Mouse (Mus musculus) thymus, postnatal 25 days (tissue): Measurements from ENCODE around the gene Atp6v0b.

Source experiments
- DNase-seq: peaks from one replicate; pipeline ENCODE4 v3.0.0; 2022

Atp6v0b gene

GRCm38 (mm10) chr4:117869317-117869716 lies 17.8 kb downstream of the Atp6v0b start:
- no peak for DNase-seq

DNA sequence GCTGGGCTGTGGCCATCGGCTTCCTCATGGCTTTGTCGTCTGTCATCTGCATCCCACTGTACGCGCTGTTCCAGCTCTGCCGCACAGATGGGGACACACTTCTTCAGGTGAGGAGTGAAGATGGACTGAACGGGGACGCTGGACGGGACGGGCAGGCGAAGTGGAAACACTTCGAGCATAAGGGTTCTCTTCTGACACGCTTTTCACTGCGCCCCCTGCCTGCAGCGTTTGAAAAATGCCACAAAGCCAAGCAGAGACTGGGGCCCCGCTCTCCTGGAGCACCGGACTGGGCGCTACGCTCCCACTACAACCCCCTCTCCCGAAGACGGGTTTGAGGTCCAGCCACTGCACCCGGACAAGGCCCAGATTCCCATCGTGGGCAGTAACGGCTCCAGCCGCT lies 19.3 kb downstream of the Atp6v0b start:
- DNase-seq: peak; percentile 66

DNA sequence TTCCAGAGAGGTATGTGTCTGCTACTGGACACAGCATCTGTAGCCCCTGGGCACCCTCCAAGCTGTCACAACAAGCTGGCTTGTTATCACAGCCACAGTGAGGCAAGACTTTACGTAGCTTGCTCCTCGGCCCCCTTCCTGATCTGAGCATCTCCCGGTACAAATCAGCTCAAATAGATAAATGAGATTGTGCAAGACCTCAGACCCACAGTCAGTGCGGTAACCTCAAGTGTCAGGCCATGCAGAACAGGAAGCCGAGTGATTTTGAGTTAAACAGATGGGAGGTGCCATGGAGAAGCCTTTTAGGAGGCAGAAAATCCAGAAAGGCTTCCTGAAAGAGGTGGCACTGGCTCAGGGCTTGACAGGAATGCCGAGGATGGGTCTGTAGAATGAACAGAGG lies 20.1 kb downstream of the Atp6v0b start:
- no peak for DNase-seq

- no peak for DNase-seq
These were observed 21.1 kb downstream of the Atp6v0b start for GRCm38 (mm10) chr4:117866083-117866482.

DNA sequence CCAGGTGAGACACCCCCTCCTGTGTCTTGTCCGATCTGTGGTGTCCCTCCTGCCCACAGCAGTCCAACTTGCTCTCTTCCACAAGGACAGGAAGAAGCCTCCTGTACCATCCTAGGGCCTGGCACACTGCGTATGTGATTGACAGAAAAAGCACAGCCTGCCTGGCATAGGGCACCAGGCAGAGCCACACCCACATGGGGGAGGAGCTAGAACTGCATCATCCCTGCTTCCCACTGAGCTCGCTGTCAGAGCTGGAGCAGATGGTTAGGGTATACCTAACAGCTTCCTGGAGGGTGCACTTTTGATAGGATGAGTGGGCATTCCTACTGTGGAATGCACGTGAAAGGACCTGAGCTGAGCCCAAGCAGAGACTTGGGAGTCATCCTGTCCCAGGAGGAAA lies 24.3 kb downstream of the Atp6v0b start:
- DNase-seq: no peak

DNA sequence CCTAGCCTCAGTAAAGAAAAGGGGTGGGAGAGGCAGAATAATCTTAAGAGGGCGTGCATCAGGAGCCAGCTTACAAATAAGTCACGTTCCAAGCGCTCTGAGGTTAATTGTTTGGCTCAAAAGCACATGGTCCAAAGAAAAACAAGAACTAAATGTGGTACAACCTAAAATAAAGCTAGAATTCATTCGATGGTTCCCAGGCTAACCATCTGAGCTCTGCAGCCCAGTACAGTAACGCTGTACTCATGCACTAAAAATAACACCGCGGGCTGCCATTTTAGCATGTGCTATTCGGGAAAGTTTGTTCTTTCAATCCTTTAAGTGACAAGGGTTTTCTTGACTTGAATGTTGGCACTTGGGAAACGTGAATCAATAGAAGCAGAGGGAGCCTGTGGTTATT lies 26.6 kb downstream of the Atp6v0b start:
- DNase-seq: no peak

DNA sequence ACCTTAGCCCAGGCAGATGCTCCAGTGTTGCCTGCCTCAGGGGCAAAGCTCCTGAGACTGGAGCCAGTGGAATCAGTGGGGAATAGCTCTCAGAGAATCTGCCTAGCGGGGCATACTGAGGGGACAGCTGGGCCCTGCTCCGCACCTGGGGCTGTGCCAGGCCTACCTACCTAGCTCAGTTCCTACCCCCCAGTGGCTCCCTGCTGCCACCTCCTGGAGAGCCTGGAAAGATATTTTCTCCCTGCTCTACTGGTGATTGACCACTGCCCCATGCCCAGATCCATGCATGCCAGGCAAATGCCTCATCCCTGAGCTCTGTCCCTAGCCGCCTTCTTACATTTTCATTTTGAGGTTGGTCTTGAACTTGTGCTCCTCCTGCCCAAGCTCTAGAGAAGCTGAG lies 28.3 kb downstream of the Atp6v0b start:
- peak; percentile 61 for DNase-seq

DNA sequence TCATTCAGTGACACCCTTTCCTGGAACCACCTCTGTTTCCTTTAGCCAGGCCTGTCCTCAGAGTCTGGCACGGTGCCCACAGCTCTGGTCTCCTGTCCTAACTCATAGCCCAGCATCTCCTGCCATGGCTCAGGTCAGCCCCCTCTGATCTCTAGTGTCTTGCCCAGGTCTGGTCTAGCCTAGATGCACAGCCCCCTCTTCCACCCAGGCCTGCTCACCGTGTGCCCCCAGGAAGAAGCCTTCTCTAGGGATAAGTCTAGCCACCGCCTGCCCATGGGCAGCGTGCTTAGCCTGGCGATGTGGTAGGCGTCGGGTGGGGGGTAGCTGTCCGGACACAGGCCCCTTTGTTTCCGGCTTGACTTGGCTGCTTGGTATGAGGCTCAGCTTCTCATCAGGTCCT lies 32.0 kb downstream of the Atp6v0b start:
- no peak for DNase-seq

DNA sequence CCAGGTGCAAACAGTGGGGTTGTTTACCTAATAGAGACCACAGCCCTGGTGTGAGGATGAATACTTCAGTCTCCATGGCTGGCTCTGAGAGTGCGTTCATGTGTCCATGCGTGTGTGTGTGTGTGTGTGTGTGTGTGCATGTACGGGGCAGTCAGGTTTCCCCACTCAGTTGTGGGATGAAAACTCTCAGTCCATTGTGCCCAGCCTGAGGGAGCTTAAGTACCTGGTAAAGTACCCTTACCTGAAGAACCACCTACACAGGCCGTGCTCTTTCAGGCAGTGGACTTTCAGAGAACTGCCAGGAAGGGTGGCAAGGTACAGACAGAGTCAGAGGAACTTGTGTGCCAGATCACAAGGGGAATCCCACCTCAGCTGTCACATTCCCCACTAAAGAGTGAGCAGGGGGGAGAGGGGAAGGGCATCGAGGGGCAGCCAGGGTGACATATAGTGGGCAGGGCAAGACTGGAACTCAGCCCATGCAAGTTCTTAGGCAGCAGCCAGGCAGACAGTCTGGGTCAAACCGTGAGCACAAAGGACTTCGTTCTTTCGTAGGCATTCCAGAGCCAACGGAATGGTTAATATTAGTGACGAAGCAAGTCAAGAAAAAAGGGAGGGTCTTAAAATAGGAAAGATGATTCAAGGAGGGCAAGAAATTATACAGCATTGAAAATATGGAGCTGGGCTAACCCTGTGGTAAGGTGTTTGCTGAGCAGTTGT lies 34.8 kb downstream of the Atp6v0b start:
- DNase-seq: no peak

GRCm38 (mm10) chr4:117850871-117851270 lies 36.3 kb downstream of the Atp6v0b start:
- DNase-seq: no peak

GRCm38 (mm10) chr4:117850176-117850575 lies 37.0 kb downstream of the Atp6v0b start:
- DNase-seq: no peak

- DNase-seq: no peak
These were observed 37.6 kb downstream of the Atp6v0b start for GRCm38 (mm10) chr4:117849506-117849905.

- no peak for DNase-seq
These were observed 38.1 kb downstream of the Atp6v0b start for GRCm38 (mm10) chr4:117849063-117849462.

- DNase-seq: no peak
These were observed 40.1 kb downstream of the Atp6v0b start for GRCm38 (mm10) chr4:117847011-117847410.

GRCm38 (mm10) chr4:117846261-117846660 lies 40.9 kb downstream of the Atp6v0b start:
- DNase-seq: no peak

GRCm38 (mm10) chr4:117845316-117845715 lies 41.8 kb downstream of the Atp6v0b start:
- DNase-seq: no peak

DNA sequence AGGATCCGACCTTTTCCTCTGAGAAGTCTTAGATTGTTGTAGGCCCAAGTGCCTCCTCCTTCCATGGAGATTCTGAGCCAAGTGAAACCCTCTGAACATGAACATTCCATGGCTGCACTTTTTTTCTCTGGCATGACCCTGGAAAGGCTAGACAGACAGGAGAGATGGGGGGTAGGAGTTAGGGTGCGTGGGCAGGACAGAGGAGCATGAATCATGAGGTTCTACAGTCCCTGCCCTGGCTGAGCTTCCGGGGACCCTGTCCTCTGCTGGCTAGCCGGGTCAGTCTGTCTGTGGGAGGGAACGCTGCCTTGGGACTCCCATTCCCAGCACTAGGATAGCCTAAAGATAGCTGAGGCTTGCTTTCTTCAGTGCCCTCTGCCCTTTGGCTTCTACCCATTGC lies 42.7 kb downstream of the Atp6v0b start:
- no peak for DNase-seq

- no peak for DNase-seq
These were observed 44.0 kb downstream of the Atp6v0b start for GRCm38 (mm10) chr4:117843101-117843500.

- no peak for DNase-seq
These were observed 45.6 kb downstream of the Atp6v0b start for GRCm38 (mm10) chr4:117841566-117841965.

DNA sequence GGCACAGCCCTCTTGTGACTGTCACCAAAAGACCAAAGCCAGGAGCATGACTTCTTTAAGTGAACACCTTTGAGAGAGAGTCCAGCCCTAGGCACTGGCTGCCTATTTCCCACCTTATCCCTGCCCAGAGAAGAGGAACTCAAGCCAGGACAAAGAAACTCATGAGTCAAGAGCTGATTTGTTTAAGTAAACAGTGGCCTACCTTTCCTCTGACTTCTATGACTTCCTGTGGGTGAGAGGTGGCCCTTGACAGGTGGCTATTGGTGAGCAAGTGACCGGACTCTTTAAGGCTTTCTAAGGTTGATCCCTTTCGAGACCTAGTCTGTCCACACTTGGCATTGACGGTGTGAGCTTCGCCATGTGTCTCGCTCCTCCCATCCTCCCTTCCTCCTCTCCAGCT lies 46.3 kb downstream of the Atp6v0b start:
- DNase-seq: no peak

DNA sequence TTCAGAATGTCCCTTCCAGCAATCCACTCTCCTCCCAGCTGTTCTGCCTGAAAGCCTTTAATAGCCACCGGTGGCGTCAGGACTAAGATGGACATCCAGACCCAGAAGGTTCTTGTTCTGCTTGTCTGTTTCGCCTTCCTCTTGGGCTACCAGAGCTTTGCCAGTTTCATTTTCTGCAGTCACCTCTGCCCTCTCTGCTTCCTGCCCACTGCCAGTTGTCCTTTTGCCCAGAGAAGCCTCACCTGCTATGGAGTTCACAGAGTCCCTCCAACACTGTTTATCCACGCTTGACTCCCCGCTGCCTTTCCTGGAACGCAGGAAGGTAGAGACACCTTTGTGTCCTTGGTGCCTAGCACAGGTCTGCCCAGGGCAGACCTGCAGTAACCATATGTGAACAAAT lies 47.8 kb downstream of the Atp6v0b start:
- DNase-seq: no peak

GRCm38 (mm10) chr4:117837271-117837670 lies 49.9 kb downstream of the Atp6v0b start:
- DNase-seq: no peak

- peak; percentile 90 for DNase-seq
These were observed 50.8 kb downstream of the Atp6v0b start for GRCm38 (mm10) chr4:117836204-117836767.

GRCm38 (mm10) chr4:117835531-117836111 lies 51.5 kb downstream of the Atp6v0b start:
- DNase-seq: peak; percentile 16
